Mouse (Mus musculus) adrenal gland, adult (tissue): ENCODE results near the gene Krtap5-2.
A peak's percentile ranks its signal among the peaks of the same experiment; 100 is the strongest.
"Not testable (repeated sequence)": the region's sequence is repeated elsewhere in the genome, so short reads cannot be mapped to it uniquely, and the experiment has no call there.

ENCODE experiments used
- DNase-seq, 2 experiments: peaks; one replicate each; pipeline ENCODE4 v3.0.0; 2022 to 2023; ENCODE audit warnings: low spot score in 1 of 2; ENCODE audit not compliant: inconsistent age in 2 of 2

The Krtap5-2 gene

GRCm38 (mm10) chr7:142175905-142176304 lies at the start of gene Krtap5-2:
TSS of gene Krtap5-2 (minus strand) at chr7:142176005.
- not testable (repeated sequence) for DNase-seq

GRCm38 (mm10) chr7:142224518-142224917 lies 48.7 kb upstream of the Krtap5-2 start:
- DNase-seq = no peak

GRCm38 (mm10) chr7:142212136-142212535 lies 36.3 kb upstream of the Krtap5-2 start:
- DNase-seq = not testable (repeated sequence)

DNA sequence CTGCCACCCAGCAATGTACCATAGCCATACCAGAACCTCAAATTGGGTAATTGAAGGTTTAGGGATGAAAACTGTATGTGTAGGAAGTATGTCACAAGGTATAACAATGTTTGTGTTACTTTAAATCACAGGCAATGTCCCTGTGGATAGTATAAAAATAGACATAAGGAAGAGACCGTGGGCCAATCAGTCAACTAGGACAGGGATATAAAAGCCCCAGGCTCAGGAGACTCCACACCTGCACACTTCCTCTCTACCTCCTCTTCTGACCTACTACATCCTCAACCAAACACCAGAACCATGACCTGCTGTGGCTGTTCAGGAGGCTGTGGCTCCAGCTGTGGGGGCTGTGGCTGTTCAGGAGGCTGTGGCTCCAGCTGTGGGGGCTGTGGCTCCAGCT lies 35.8 kb upstream of the Krtap5-2 start, which contains the start of gene Gm7579:
Gm7579 (plus strand) TSS at position 301 of the 400 bp plus-strand sequence.
- no peak for DNase-seq

GRCm38 (mm10) chr7:142206891-142207290 lies 31.1 kb upstream of the Krtap5-2 start:
- not testable (repeated sequence) for DNase-seq

- no peak for DNase-seq
Observed at GRCm38 (mm10) chr7:142205488-142205887, 29.7 kb upstream of the Krtap5-2 start.

DNA sequence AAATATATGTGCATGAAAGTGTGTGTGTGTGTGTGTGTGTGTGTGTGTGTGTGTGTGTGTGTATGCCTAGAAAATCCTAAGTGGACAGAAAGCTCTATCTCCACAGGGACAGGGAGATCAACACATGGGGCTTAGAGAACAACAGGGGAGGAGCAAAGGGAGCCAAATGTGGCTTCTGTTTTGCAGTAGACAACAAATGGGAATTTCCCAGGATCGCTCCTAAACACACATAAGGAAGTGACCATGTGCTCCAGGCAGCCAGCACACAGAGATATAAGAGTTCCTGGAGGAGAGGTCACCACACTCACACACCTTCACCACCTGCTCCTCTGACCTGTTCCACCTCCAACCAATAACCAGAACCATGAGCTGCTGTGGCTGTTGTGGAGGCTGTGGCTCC lies 25.3 kb upstream of the Krtap5-2 start, which contains the start of gene Krtap5-3:
Krtap5-3 (plus strand) TSS at position 301 of the 400 bp plus-strand sequence.
- DNase-seq = no peak

GRCm38 (mm10) chr7:142198748-142199147 lies 22.9 kb upstream of the Krtap5-2 start:
- no peak for DNase-seq

DNA sequence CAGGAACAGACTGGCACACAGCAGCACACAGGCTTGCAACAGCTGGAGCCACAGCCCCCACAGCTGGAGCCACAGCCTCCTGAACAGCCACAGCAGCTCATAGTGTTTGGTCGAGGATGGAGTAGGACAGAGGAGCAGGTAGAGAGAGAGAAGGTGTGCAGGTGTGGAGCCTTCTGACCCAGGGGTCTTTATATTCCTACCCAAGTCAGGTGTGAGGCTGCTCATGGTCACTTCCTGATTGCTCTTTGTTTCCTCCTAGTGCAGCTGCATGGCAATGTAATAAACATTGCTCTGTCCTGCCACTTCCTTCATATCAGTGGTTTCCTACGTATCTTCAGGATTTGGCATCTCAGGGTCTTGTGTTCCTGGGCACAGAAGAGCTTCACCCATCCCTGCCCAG lies 14.5 kb upstream of the Krtap5-2 start, which contains the start of gene Gm10153:
Gm10153 (minus strand) TSS at position 101 of the 400 bp plus-strand sequence.
- no peak for DNase-seq

DNA sequence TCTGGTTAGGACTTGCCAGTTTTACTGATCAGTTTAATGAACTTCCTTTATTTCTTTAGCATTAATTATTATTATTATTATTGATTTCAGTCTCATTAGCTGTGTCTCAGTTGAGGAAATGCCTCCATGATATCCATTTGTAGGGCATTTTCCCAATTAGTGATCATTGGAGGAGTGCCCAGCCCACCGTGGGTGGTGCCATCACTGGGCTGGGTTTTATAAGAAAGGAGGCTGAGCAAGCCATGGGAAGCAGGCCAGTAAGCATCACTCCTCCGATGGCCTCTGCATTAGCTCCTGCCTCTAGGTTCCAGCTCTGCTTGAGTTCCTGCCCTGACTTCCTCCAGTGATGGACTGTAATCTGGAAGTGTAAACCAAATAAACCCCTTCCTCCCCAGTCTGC lies 12.4 kb upstream of the Krtap5-2 start:
- DNase-seq = no peak

DNA sequence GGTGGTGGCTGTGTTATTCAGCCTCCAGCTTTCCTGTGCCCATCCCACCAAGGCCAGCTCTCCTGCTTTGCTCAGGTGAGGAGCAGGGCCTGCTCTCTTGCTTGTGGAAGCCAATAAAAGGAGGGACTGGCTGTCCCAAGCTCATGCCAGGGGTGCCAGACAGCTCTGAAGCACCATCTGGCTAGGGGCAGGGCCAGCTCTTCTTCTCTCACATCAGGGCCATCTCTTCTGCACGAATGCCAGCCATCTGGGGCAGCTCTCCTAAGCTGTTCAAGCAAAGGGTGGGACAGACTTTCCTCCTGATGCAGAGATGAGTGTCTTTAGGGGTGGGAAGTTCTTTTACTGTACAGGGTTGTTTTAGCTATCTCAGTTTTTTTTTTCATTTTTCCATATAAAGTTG lies 5.2 kb upstream of the Krtap5-2 start:
- no peak for DNase-seq

DNA sequence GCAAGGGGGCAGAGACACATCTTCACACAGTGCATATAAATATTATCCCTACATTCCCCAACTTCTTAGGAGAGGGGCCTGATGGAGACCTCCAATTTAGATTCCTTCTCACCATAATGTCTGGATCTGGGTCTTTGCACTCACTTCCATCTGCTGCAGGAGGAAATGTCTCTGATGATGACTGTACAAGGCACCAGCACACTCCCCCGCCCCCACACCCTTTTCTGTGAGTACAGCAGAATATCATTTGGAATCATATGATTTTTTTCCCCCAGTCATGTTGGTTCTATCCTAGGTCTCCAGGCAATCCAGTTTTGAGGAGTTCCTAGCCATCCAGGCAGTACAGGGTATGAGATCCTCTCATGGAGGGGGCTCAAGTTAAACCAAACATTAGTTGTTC lies 2.9 kb upstream of the Krtap5-2 start:
- no peak for DNase-seq

- no peak for DNase-seq
Observed at GRCm38 (mm10) chr7:142169836-142170235, 6.0 kb downstream of the Krtap5-2 start.

DNA sequence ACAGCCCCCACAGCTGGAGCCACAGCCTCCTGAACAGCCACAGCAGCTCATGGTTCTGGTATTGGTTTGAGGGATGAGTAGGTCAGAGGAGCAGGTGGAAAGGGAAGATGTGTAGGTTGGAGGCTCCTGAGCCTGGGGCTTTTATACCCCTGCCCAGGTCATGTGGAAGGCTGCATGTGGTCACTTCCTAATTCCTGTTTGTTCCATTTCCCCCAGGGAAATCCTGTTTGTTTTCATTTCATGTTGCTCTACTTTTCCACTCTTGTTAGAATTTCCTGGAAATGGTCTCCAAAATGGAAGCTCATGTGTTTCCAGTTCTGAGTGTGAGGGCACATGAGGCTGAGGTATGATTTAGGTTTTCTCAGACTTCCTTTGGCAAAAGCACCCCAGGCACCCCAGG lies 10.2 kb downstream of the Krtap5-2 start, which contains the start of gene Gm4553:
Gm4553 (minus strand) TSS at position 101 of the 400 bp plus-strand sequence.
- not testable (repeated sequence) for DNase-seq

- peak; percentile 27 to 32 for DNase-seq
Observed at GRCm38 (mm10) chr7:142159366-142159765, 16.4 kb downstream of the Krtap5-2 start.

DNA sequence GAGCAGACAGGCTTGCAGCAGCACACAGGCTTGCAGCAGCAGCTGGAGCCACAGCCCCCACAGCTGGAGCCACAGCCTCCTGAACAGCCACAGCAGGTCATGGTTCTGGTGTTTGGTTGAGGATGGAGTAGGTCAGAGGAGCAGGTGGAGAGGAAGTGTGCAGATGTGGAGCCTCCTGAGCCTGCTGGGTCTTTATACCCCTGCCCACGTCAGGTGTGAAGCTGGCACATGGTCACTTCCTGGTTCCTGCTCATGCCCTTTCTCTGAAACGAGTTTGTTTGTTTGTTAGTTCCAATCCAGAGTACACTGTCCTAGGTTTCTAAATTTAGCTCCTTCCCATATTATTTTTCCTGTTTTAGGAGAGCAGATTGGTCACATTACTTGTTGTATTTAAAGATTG lies 18.8 kb downstream of the Krtap5-2 start, which contains the start of gene Gm29735:
Gm29735 (minus strand) TSS at position 101 of the 400 bp plus-strand sequence.
- not testable (repeated sequence) for DNase-seq

GRCm38 (mm10) chr7:142155308-142155707 lies 20.5 kb downstream of the Krtap5-2 start:
- DNase-seq = no peak

DNA sequence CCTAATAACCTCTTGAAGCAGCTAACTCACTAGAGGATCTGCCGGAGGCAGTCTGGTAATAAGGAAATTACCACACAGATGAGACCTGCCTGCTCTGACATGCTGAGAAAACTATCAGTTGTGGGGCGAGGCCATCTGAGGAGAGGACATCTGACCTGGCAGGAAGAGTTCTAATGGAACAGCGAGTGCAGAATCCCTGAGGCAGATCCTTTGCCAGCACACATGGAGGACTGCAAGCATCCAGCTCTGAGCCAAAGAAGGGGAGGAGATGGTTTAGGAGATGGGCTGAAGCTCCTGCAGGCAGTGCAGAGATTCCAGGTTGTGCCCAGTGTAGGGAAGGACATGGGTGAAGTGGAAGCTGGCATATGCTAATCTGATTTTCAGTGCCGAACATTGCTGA lies 23.6 kb downstream of the Krtap5-2 start:
- DNase-seq = no peak

- DNase-seq = no peak
Observed at GRCm38 (mm10) chr7:142148633-142149032, 27.2 kb downstream of the Krtap5-2 start.

DNA sequence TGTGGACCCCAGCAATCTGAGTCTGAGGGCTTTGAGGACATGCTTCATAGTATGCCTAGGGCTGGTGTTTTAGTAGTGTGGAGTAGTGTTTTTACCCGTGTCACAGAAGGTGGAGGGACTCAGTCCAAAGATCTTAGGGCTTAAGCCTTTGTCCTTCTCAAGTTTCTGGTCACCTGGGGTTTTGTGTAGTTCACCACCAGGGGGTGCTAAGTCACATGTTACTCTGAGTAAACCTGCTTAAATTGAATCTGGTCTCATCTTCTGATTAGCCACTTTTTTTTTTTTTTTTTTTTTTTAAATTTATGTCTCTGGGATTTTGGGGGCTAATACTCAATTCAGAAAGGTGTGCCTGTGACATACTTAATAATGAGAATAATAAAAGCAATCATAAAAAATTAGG lies 29.8 kb downstream of the Krtap5-2 start:
- DNase-seq = peak; percentile 22 to 81

DNA sequence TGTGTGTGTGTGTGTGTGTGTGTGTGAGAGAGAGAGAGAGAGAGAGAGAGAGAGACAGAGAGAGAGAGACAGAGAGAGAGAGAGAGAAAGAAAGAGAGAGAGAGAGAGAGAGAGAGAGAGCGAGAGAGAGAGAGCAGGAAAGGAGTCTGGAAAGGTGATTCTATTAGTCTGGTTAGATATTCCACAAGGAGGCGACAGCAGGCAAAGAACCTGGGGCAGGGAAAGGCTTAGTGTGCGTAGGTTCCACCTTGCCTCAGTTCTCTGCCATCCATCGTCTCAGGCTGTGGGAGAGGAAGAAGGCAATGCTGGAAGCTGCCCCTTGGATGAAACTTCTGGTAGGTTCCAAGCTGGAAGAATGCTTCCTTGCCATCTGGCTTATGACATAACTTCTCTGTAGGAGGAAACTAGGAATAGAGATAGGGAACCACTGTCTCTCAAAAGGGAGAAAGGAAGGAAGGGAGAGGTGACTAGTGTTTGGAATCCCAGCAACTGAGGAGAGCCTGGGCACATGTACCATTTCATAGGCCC lies 30.3 kb downstream of the Krtap5-2 start:
- no peak for DNase-seq

DNA sequence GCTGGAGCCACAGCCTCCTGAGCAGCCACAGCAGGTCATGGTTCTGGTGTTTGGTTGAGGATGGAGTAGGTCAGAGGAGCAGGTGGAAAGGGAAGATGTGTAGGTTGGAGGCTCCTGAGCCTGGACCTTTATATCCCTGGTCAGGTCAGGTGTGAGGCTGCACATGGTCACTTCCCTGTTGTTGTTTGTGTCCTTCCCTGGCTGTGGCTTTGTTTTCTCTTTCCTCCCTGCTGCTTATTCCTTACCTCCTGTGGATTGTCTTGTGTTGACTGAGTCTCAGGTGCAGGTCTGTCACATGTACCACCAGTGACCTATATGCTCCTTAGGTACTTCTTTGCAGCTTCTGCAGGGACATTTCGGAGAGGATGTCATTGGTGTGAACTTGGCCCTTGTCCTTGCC lies 31.3 kb downstream of the Krtap5-2 start, which contains the start of gene Gm45337:
Gm45337 (minus strand) TSS at position 101 of the 400 bp plus-strand sequence.
- no peak for DNase-seq

DNA sequence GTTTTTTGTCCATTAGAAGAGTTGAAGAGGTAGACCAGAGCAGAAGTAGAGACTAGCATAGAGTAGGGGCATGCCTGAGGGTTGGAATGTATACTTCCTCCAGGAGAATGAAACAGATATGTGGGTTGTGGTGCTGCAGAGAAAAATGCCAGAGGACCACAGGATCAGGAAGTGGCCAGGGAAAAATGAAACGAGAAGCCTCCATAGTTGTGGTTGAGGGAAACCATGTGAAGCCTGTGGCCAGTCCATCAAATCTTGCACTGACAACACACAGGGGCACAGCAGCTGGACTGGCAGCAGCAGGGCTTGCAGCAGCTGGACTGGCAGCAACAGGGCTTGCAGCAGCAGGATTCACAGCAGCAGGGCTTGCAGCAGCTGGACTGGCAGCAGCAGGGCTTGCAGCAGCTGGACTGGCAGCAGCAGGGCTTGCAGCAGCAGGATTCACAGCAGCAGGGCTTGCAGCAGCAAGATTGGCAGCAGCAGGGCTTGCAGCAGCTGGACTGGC lies 32.2 kb downstream of the Krtap5-2 start:
- not testable (repeated sequence) for DNase-seq
